In genomic region chr15:98646737-98647136, GRCm38 (mm10) we compare ENCODE assay signal across 21 mouse cellular contexts.
"Had no signal": no experiment of that assay in that cellular context is flagged by ENCODE, and none has a peak within 500 bp of the region (broad histone marks: within the 10 kb centered on the region; RNA-seq: fewer than 3 reads in every experiment).

No protein-coding gene starts in this region.

- H3K27ac ChIP-seq: kidney, embryonic 15.5 days; limb, embryonic 10.5 days; limb, embryonic 13.5 days; liver, embryonic 12.5 days; liver, embryonic 15.5 days; lung, embryonic 15.5 days; midbrain, embryonic 10.5 days; midbrain, embryonic 15.5 days; neural tube, embryonic 13.5 days had no signal

- ATAC-seq: liver, embryonic 12.5 days; midbrain, embryonic 15.5 days had no signal

- H3K9ac ChIP-seq: kidney, embryonic 15.5 days; limb, embryonic 13.5 days; liver, embryonic 12.5 days; liver, embryonic 15.5 days; lung, embryonic 15.5 days; midbrain, embryonic 15.5 days; neural tube, embryonic 13.5 days had no signal

- H3K27me3 ChIP-seq: kidney, embryonic 15.5 days; limb, embryonic 13.5 days; liver, embryonic 15.5 days; lung, embryonic 15.5 days; midbrain, embryonic 15.5 days; neural tube, embryonic 13.5 days had no signal

- H3K4me1 ChIP-seq: limb, embryonic 10.5 days; limb, embryonic 13.5 days; liver, embryonic 12.5 days; liver, embryonic 15.5 days; lung, embryonic 15.5 days; midbrain, embryonic 10.5 days; midbrain, embryonic 15.5 days; neural tube, embryonic 13.5 days had no signal

- H3K4me2 ChIP-seq: kidney, embryonic 15.5 days; limb, embryonic 13.5 days; liver, embryonic 12.5 days; liver, embryonic 15.5 days; lung, embryonic 15.5 days; midbrain, embryonic 15.5 days; neural tube, embryonic 13.5 days had no signal

- H3K9me3 ChIP-seq: kidney, embryonic 15.5 days; limb, embryonic 10.5 days; limb, embryonic 13.5 days; liver, embryonic 12.5 days; liver, embryonic 15.5 days; lung, embryonic 15.5 days; megakaryocyte, embryonic 14.5 days; midbrain, embryonic 10.5 days; midbrain, embryonic 15.5 days; neural tube, embryonic 13.5 days had no signal

- H3K4me3 ChIP-seq: kidney, embryonic 15.5 days; limb, embryonic 10.5 days; limb, embryonic 13.5 days; liver, embryonic 12.5 days; liver, embryonic 15.5 days; lung, embryonic 15.5 days; megakaryocyte, embryonic 14.5 days; midbrain, embryonic 10.5 days; midbrain, embryonic 15.5 days; neural tube, embryonic 13.5 days had no signal

- DNase-seq: kidney, adult 11 months; kidney, adult 8-10 months; kidney, postnatal 10 days; kidney, postnatal 36 days; layer of hippocampus, adult 9-11 months; liver; lung, adult 18-20 months; lung, postnatal 10 days; lung, postnatal 36 days; thymus, adult 18-20 months; thymus, postnatal 36 days had no signal
